Mouse (Mus musculus) liver, embryonic 16.5 days (tissue): ENCODE data around the gene Gm21970. TPM values are rescaled to one million over a fixed set of nuclear protein-coding genes. Genes with fewer than 3 reads are reported as not detected.
A peak's percentile ranks its signal among the peaks of the same experiment; 100 is the strongest.

Source experiments
- ATAC-seq: fragments of 200-750 bp; cut with Nextera tagmentation; 2 replicates; pipeline ENCODE4 v1.8.0; 2017; ENCODE audit warnings: low read depth, mild to moderate bottlenecking, moderate number of reproducible peaks, moderate library complexity
- H3K27ac ChIP-seq: fragments of 300-500 bp; sonication (generic); 2 replicates; pipeline ENCODE4 v1.5.1; 2014; ENCODE audit warnings: mild to moderate bottlenecking, low read length
- H3K27me3 ChIP-seq: fragments of 300-500 bp; sonication (generic); 2 replicates; pipeline ENCODE4 v1.6.1; 2014; ENCODE audit warnings: low read depth, low read length, mixed read lengths; ENCODE audit not compliant: control insufficient read depth, insufficient read depth
- H3K36me3 ChIP-seq: fragments of 300-500 bp; sonication (generic); 2 replicates; pipeline ENCODE4 v1.6.1; 2014; ENCODE audit warnings: mild to moderate bottlenecking; ENCODE audit not compliant: control insufficient read depth, insufficient read depth
- H3K4me1 ChIP-seq: fragments of 300-500 bp; sonication (generic); 2 replicates; pipeline ENCODE4 v1.6.1; 2014; ENCODE audit warnings: low read depth, low read length, mixed read lengths; ENCODE audit not compliant: control insufficient read depth
- H3K4me2 ChIP-seq: fragments of 300-500 bp; sonication (generic); 2 replicates; pipeline ENCODE4 v1.6.1; 2014; ENCODE audit warnings: low read depth, low read length, mixed read lengths
- H3K4me3 ChIP-seq: fragments of 300-500 bp; sonication (generic); 2 replicates; pipeline ENCODE4 v1.5.1; 2014; ENCODE audit warnings: low read depth, mild to moderate bottlenecking, low read length
- H3K9ac ChIP-seq: fragments of 300-500 bp; sonication (generic); 2 replicates; pipeline ENCODE4 v1.6.1; 2014; ENCODE audit warnings: low read depth, low read length
- H3K9me3 ChIP-seq: fragments of 300-500 bp; sonication (generic); replicated peaks from 2 replicates; pipeline ENCODE4 v1.6.1; 2016; ENCODE audit warnings: low read length; ENCODE audit not compliant: control insufficient read depth
- WGBS: fragments of 180-500 bp; shearing (Covaris S2); extraction: QIAGEN DNeasy Blood & Tissue Kit; methylation state at CpG from one replicate; pipeline ENCODE4 v1.1.7; 2014; ENCODE audit not compliant: insufficient replicate concordance; 5-methylcytosine and 5-hydroxymethylcytosine counted together
- polyA plus RNA-seq: library from polyadenylated mRNA; unstranded; fragments of >200 nt; fragmentation: Nextera tagmentation; extraction: Ambion mirVana; gene quantifications from 2 replicates; pipeline ENCODE4 v1.2.1, GENCODE M21; 2015

The Gm21970 gene
- polyA plus RNA-seq, 1 experiment from 2014 or later, result not detected

- peaks cover 35% of the 10 kb centered on the region for H3K36me3 ChIP-seq
- no peaks in the 10 kb centered on the region for H3K9me3 ChIP-seq
- H3K4me1 ChIP-seq, result peaks cover 41% of the 10 kb centered on the region
- H3K4me2 ChIP-seq, result no peak overlapping the region
- 89% methylated on average over 8 of the region's 8 CpGs for WGBS
- no peaks in the 10 kb centered on the region for H3K27me3 ChIP-seq
- no peak overlapping the region for H3K9ac ChIP-seq
- no peak for ATAC-seq
- no peak overlapping the region for H3K27ac ChIP-seq
- H3K4me3 ChIP-seq, result no peak overlapping the region
These were observed 12.7 kb downstream of the Gm21970 start for GRCm38 (mm10) chr16:91404187-91404586.

- Histone ChIP-seq H3K27ac (0 out of 2 replicates have a peak overlapping the region, but pooled peaks have one; percentile 22), H3K36me3 (peaks cover 35% of the 10 kb centered on the region), H3K9me3 (no peaks in the 10 kb centered on the region), H3K4me3 (no peak overlapping the region), H3K27me3 (no peaks in the 10 kb centered on the region), H3K4me1 (peaks cover 42% of the 10 kb centered on the region), H3K9ac (no peak overlapping the region), H3K4me2 (peak overlapping the region; percentile 79; the same call in 1 of the 2 replicates)
- WGBS, result 67% methylated on average over 10 of the region's 10 CpGs
- no peak for ATAC-seq
These were observed 13.5 kb downstream of the Gm21970 start for GRCm38 (mm10) chr16:91404828-91405577.

- Histone ChIP-seq H3K27ac (peak within 1 kb of the TSS; percentile 93), H3K9me3 (no peaks in the 10 kb centered on the region), H3K4me2 (peak within 1 kb of the TSS; percentile 79), H3K27me3 (no peaks in the 10 kb centered on the region), H3K36me3 (peaks cover 29% of the 10 kb centered on the region), H3K4me3 (peak within 1 kb of the TSS; percentile 85), H3K9ac (peak within 1 kb of the TSS; percentile 97), H3K4me1 (peaks cover 44% of the 10 kb centered on the region)
- WGBS, result 2% methylated on average over 51 of the region's 51 CpGs
- ATAC-seq, result peak; percentile 93
These were observed 14.4 kb downstream of the Gm21970 start, which contains the start of gene Il10rb for GRCm38 (mm10) chr16:91405640-91406584. Gene Il10rb (plus strand): TSS chr16:91406164.

- Histone ChIP-seq H3K27me3 (no peaks in the 10 kb centered on the region), H3K9me3 (no peaks in the 10 kb centered on the region), H3K36me3 (peaks cover 24% of the 10 kb centered on the region), H3K4me1 (peaks cover 42% of the 10 kb centered on the region), H3K27ac (peak overlapping the region; percentile 93), H3K4me3 (peak overlapping the region; percentile 85), H3K9ac (peak overlapping the region; percentile 97), H3K4me2 (peak overlapping the region; percentile 79)
- peak; percentile 59 for ATAC-seq
- WGBS, result under 1% methylated on average over 13 of the region's 13 CpGs
These were observed 15.2 kb downstream of the Gm21970 start for GRCm38 (mm10) chr16:91406585-91407220.

- no peak overlapping the region for H3K9ac ChIP-seq
- H3K27me3 ChIP-seq, result no peaks in the 10 kb centered on the region
- no peak overlapping the region for H3K4me2 ChIP-seq
- no peaks in the 10 kb centered on the region for H3K9me3 ChIP-seq
- WGBS, result 42% methylated on average over 12 of the region's 12 CpGs
- peak overlapping the region; percentile 18 for H3K27ac ChIP-seq
- peaks cover 23% of the 10 kb centered on the region for H3K36me3 ChIP-seq
- no peak overlapping the region for H3K4me3 ChIP-seq
- H3K4me1 ChIP-seq, result peaks cover 38% of the 10 kb centered on the region
- peak; percentile 52 for ATAC-seq
These were observed 21.8 kb downstream of the Gm21970 start for GRCm38 (mm10) chr16:91413102-91413844.

- Histone ChIP-seq H3K4me1 (peaks cover 24% of the 10 kb centered on the region), H3K9ac (no peak overlapping the region), H3K27ac (peak overlapping the region; percentile 54), H3K4me3 (no peak overlapping the region), H3K36me3 (peaks cover 35% of the 10 kb centered on the region), H3K27me3 (no peaks in the 10 kb centered on the region), H3K4me2 (no peak overlapping the region), H3K9me3 (no peaks in the 10 kb centered on the region)
- no peak; the same call in 1 of the 2 replicates for ATAC-seq
- 66% methylated on average over 9 of the region's 9 CpGs for WGBS
These were observed 24.1 kb downstream of the Gm21970 start for GRCm38 (mm10) chr16:91415391-91416189.

GRCm38 (mm10) chr16:91416357-91416756, 24.8 kb downstream of the Gm21970 start:
- Histone ChIP-seq H3K9me3 (no peaks in the 10 kb centered on the region), H3K4me3 (no peak overlapping the region), H3K9ac (no peak overlapping the region), H3K27me3 (no peaks in the 10 kb centered on the region), H3K4me1 (peaks cover 24% of the 10 kb centered on the region), H3K4me2 (peak overlapping the region; percentile 37; the same call in 1 of the 2 replicates), H3K27ac (peak overlapping the region; percentile 43), H3K36me3 (peaks cover 38% of the 10 kb centered on the region)
- 94% methylated on average over 6 of the region's 6 CpGs for WGBS
- ATAC-seq, result no peak
